Mouse (Mus musculus) cortical plate, adult 2 months (tissue): ENCODE data around the gene Ddc.

Experiments used
- CTCF ChIP-seq: fragments of 200-500 bp; IDR thresholded peaks from 2 replicates; pipeline ENCODE4 v1.5.1; 2011; ENCODE audit warnings: mild to moderate bottlenecking, control low read depth, low read length; ENCODE audit not compliant: insufficient read depth; ENCODE audit errors: extremely low read depth
- POLR2A ChIP-seq: fragments of 200-500 bp; IDR thresholded peaks from 2 replicates; pipeline ENCODE4 v1.6.1; 2011; ENCODE audit warnings: mild to moderate bottlenecking, low read length, control low read depth; ENCODE audit not compliant: insufficient read depth; ENCODE audit errors: extremely low read depth

DNA sequence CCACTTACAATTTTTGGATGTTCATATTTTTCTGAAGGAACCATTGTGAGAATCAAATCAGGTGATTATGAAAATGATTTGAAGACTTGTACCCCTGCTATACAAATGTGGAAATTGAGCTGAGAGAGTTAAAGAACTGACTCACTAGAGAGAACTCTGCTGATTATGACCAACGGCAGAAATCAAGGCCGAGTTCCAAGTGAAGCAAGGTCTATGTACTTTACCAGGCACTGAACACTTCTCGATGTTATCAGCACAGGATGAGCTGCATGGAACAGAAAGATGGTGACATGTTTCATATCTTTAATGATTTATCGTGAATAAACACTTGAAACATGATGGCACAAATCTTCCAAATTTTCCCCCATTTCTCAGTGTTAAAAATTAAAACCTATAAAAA, 92.0 kb downstream of the Ddc start:
- TF ChIP-seq CTCF (no peak), POLR2A (no peak)
